Mouse (Mus musculus) embryo, embryonic 11 days (tissue): ENCODE data around the gene Adgrg5.
A peak's percentile ranks its signal among the peaks of the same experiment; 100 is the strongest.

Experiments
- DNase-seq: peaks from one replicate; pipeline ENCODE4 v3.0.0-alpha.2; 2015

Gene Adgrg5

GRCm38 (mm10) chr8:94973786-94974185, 50.3 kb downstream of the Adgrg5 start:
- DNase-seq, result no peak

- DNase-seq, result no peak
Measured at GRCm38 (mm10) chr8:94974467-94975165, 51.1 kb downstream of the Adgrg5 start, which contains the start of gene Adgrg1. Gene Adgrg1 (plus strand): TSS chr8:94974751.

GRCm38 (mm10) chr8:94976651-94977417, 53.3 kb downstream of the Adgrg5 start:
- DNase-seq, result peak; percentile 18

DNA sequence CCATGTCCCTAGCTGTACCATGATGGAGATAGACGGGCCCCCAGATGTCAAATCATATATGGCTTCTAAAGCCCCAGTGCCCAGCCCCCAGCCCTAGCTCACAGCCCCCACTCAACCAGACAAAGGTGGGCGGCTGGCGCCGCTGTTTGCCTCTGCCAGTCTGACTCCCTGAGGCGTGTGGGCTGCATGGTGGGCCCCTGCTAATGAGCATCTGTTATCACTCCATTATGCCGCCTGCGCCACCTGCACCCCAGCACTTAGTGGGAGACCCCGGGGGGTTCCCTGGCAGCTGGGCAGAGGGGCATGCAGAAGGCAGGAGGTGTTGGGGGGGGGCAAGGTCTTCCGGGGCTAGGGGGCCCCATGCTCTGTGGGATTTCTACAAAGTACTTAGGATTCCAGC, 54.6 kb downstream of the Adgrg5 start:
- DNase-seq, result no peak

DNA sequence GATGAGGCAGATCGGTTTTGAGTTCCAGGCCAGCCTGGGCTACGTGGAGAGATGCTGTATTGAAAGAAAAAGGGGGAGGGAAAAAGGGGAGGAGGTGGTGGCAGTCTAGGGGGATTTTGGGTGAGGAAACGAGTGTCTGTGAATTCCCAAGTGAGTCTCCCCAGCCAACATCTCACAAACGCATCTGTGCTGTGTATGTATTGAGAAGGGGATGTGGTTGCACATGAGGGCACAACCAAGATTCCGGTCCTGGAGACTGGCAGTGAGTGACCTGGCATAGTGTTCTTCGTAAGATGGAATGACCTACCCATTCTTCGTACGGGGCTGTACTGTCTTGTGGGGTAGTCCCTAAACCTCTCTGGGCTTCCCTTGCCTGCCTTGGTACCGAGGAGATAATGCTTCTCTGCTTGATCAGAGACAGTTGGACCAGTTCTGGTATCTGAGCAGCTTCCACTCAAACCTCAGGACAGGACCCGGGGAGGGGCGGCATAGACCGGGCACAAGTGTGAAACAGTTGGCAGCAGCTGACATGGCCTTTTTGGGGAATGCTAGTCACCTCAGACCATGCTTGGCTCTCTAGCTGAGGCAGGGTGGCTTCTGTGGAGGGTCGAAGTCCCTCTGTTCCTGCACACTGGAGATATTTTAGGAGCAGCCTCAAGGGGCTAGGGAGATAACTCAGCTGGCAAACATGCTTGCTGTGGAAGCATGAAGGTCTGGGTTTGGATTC, 55.3 kb downstream of the Adgrg5 start:
- DNase-seq, result no peak

- DNase-seq, result no peak
Measured at GRCm38 (mm10) chr8:94980176-94980575, 56.7 kb downstream of the Adgrg5 start.

- DNase-seq, result no peak
Measured at GRCm38 (mm10) chr8:94980976-94981375, 57.5 kb downstream of the Adgrg5 start.

DNA sequence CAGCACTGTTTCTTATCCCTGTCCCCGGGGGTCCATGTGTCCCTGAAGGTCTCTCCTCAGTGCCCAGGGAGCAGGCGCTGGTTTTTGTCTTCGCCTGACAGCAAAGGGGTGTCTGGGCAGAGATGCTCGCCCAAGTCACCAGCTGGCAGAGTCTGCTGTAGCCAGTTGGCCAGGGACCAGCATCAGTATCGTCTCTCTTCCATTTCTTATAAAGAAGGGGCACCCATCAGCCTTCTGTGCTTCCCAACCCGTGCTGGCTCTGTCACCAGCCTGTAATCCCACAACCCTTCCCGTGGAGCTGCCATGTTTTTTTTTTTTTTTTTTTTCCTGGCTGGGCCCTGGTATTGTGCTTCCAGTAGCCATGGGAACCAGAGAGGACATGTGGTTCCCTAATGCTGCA, 58.4 kb downstream of the Adgrg5 start:
- DNase-seq, result no peak

DNA sequence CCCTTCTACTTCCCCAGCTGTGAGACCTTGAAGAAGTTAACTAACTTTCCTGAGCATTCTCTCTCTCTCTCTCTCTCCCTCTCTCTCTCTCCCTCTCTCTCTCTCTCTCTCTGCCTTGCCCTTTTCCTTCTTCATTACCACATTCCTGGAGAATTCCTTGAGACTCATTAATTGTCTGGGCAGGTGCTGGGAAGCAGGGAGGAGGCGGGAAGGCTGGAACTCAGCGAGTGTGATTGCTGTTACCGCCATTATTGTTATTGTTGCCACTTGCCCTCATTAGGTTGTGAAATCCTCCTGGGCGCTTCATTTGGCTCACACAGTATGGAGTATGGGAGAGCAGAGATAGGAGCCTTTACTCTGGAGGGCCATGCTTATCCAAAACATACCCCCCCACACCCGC, 59.7 kb downstream of the Adgrg5 start:
- no peak for DNase-seq

DNA sequence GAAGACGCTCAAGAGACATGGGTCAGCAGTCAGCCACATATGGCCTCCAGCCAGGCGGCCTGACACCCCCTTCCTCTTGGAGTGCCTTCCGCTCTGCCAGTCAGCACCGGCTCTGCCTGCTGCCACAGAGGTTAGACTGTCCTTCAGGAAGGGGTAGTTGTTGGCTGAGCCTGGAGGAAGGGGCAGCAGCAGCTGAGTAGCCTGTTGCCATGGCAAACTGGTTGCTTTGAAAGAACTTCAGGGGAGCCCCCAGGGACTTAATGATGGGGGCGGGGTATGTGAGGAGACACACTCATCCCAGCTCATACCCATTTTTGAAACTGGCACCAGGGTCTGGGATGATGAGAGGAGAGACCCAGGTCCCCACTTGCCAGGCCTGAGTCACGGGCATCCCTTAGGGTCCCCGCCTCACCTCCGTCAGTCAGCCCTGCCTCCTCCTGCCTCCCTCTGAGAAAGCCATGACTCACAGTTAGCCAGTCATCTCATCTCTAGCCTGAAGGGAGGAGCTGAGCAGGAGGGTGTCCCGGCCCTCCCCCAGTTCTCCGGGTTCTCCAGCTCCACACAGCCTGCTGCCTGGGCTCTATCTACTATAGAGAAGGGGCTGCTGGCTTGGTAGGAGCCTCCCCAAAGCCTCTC, 60.5 kb downstream of the Adgrg5 start:
- DNase-seq, result no peak

DNA sequence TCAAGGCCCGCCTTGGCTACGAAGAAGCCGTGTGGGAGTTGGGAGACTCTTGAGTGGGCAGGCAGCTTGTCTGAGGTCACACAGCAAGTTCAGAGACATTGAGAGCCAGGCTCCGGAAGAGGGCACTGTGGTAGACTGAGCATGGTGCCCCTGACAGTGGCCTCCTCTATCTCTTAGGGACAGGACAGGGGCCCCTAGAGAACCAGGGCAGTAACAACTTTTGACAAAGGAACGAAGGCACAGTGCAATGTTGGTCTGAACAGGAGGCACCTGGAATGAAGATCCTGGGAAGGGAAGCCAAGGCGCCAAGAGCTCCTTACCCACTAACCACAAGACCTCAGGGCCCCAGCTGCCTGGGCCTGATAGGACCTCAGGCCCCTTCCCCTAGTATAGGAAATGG, 61.5 kb downstream of the Adgrg5 start:
- no peak for DNase-seq

DNA sequence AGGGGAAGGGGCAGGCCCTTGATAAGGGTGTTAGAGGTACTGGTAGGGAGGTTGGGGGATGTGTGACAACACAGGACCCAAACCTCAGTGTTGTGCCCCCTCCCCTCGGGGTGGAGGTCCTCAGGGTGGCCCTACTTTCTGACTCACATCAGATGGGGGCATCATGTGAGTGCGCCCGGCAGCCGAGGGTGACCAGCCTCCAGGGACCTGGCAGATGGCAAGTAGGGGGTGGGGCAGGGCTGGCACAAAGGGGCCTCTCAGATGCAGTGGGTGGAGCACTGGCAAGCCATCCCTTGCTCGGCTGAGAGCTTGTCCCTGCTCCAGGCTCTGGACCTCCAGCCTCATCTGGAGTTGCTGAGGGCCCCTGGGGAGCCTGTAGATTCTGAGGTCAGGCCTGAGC, 63.2 kb downstream of the Adgrg5 start:
- no peak for DNase-seq

DNA sequence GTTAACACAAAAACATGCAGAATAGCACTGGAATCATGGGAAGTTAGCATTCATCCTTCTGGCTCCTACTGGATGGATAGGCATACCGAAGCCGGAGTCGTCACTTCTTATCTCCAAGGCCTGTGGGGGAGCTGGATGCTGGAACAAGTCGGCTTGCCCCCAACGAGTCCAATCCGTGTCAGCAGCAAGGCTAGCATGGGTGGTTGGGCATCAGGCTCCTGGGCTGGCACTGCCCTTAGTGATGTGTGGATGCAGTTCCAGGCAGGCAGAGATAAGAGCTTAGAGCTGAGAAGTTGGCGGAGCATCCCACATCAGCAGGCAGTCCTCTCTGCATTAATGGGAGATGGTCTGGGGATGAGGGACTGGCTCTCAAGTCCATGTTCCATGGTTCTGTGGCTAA, 64.1 kb downstream of the Adgrg5 start:
- DNase-seq, result no peak

DNA sequence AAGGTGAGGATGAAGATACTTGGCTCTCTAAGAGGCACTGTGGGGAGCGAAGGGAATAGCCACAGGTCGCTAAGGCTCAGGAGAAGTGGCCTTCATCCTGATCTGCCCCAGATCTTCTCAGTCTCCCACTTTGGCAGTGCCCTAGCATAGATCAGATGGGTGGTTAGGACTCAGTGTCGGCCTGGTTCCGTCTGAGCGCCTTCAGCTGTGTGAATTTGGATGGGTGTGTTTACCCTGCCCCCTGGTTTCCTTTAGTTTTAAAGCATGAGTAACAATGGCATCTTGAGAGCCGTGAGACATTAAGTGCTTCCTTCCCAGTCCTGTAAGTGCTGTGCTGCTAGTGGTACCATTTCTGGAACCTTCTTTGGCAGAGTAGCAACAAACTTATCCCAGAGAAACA, 65.1 kb downstream of the Adgrg5 start:
- DNase-seq, result no peak

- no peak for DNase-seq
Measured at GRCm38 (mm10) chr8:94989711-94990110, 66.2 kb downstream of the Adgrg5 start.

- DNase-seq, result no peak
Measured at GRCm38 (mm10) chr8:94990598-94991453, 67.3 kb downstream of the Adgrg5 start.

DNA sequence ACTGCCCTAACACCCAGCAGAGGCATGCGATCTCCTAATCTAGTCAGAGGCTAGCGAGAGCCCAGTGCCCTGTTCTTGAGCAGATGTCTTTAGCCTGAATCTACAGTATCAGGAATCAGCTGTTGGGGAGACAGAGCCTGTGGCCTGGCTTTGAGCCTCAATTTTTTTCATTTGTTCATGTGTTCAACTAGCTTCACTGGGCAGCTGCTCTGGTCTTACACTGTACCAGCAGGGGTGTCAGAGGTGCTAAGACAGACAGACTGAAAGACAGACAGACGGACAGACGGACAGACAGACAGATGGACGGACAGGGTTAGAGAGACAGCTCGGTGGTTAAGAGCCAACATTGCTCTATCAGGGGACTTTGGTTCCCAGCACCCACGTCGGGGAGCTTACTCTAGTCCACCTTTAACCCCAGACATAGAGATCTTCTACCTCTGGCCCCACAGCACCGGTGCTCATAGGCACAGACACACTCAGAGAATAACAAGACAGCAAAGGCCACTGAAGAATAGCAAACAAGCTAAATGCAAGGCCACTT, 68.0 kb downstream of the Adgrg5 start:
- DNase-seq, result no peak

DNA sequence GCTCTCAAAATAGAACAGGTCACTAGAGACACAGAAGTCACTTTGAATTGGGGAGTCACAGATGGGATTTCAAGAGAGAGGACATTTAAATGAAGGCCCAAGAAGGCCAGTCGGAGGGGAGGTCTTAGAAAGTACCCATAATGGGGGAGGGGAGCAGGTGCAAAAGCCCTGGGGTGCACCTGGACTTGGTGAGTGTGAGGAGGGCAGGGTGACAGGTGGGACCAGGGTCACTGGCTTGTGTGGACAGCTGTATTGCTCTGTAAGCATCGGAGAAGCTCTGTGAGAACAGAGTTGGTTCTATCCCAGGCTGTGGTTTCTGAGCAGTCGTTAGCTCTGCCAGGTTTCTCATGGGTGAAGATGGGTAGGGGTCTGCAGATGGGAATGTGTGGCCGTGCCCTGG, 68.5 kb downstream of the Adgrg5 start:
- no peak for DNase-seq

GRCm38 (mm10) chr8:94992534-94992933, 69.0 kb downstream of the Adgrg5 start:
- no peak for DNase-seq
